Mouse (Mus musculus) lung, embryonic 15.5 days (tissue): ENCODE measurements around the gene Ankib1. TPM values are rescaled to one million over a fixed set of nuclear protein-coding genes. Genes with fewer than 3 reads are reported as not detected.
"Not testable (repeated sequence)": the region's sequence is repeated elsewhere in the genome, so short reads cannot be mapped to it uniquely, and the experiment has no call there.

ENCODE experiments used
- ATAC-seq: fragments of 200-750 bp; cut with Nextera tagmentation; 2 replicates; pipeline ENCODE4 v1.8.0; 2017; ENCODE audit warnings: moderate number of reproducible peaks, borderline replicate concordance; ENCODE audit not compliant: low FRiP score, low TSS enrichment; ENCODE audit errors: extremely low read depth
- H3K27ac ChIP-seq: fragments of 300-500 bp; sonication (generic); 2 replicates; pipeline ENCODE4 v1.5.1; 2015; ENCODE audit warnings: moderate library complexity, mild to moderate bottlenecking, inconsistent platforms
- H3K27me3 ChIP-seq: fragments of 300-500 bp; sonication (generic); 2 replicates; pipeline ENCODE4 v1.6.1; 2015; ENCODE audit warnings: inconsistent platforms
- H3K36me3 ChIP-seq: fragments of 300-500 bp; sonication (generic); 2 replicates; pipeline ENCODE4 v1.6.1; 2015; ENCODE audit warnings: inconsistent platforms
- H3K4me1 ChIP-seq: fragments of 300-500 bp; sonication (generic); 2 replicates; pipeline ENCODE4 v1.6.1; 2015; ENCODE audit warnings: inconsistent platforms
- H3K4me2 ChIP-seq: fragments of 300-500 bp; sonication (generic); 2 replicates; pipeline ENCODE4 v1.6.1; 2015; ENCODE audit warnings: inconsistent platforms, mild to moderate bottlenecking, moderate library complexity
- H3K4me3 ChIP-seq: fragments of 300-500 bp; sonication (generic); 2 replicates; pipeline ENCODE4 v1.5.1; 2015; ENCODE audit warnings: mild to moderate bottlenecking, inconsistent platforms
- H3K9ac ChIP-seq: fragments of 300-500 bp; sonication (generic); 2 replicates; pipeline ENCODE4 v1.6.1; 2015; ENCODE audit warnings: inconsistent platforms
- H3K9me3 ChIP-seq: fragments of 300-500 bp; sonication (generic); 2 replicates; pipeline ENCODE4 v1.6.1; 2016; ENCODE audit warnings: inconsistent platforms
- WGBS: fragments of 180-500 bp; shearing (Covaris S2); methylation state at CpG from one replicate; pipeline ENCODE4 v1.1.7; 2015; 5-methylcytosine and 5-hydroxymethylcytosine counted together
- polyA plus RNA-seq: library from polyadenylated mRNA; unstranded; fragments of >200 nt; fragmentation: Nextera tagmentation; extraction: Ambion mirVana; gene quantifications from 2 replicates; pipeline ENCODE4 v1.2.1, GENCODE M21; 2015

Ankib1 gene
- polyA plus RNA-seq, 1 experiment from 2014 or later, result 9.0 TPM

DNA sequence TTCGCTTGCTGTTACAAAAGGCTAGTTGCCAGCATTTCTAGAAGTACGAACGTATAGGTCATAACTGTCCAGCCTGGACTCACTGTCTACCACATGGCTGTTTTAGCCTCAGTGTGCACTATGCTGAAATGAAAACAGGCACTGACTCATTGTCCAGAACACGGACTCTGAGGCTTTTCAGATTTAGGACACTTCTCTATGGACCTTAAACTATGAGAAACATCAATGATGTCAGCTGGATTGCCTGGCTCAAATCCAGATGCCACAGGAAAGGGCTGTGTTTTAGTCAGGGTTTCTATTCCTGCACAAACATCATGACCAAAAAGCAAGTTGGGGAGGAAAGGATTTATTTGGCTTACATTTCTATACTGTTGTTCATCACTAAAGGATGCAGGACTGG, 15.2 kb downstream of the Ankib1 start:
- no peaks in the 10 kb centered on the region for H3K9me3 ChIP-seq
- H3K27me3 ChIP-seq, result no peaks in the 10 kb centered on the region
- no peaks in the 10 kb centered on the region for H3K36me3 ChIP-seq
- H3K4me1 ChIP-seq, result no peaks in the 10 kb centered on the region
- no peak overlapping the region for H3K9ac ChIP-seq
- no peak overlapping the region for H3K4me3 ChIP-seq
- 73% methylated on average over 4 of the region's 4 CpGs for WGBS
- H3K4me2 ChIP-seq, result no peak overlapping the region
- ATAC-seq, result no peak
- no peak overlapping the region for H3K27ac ChIP-seq

DNA sequence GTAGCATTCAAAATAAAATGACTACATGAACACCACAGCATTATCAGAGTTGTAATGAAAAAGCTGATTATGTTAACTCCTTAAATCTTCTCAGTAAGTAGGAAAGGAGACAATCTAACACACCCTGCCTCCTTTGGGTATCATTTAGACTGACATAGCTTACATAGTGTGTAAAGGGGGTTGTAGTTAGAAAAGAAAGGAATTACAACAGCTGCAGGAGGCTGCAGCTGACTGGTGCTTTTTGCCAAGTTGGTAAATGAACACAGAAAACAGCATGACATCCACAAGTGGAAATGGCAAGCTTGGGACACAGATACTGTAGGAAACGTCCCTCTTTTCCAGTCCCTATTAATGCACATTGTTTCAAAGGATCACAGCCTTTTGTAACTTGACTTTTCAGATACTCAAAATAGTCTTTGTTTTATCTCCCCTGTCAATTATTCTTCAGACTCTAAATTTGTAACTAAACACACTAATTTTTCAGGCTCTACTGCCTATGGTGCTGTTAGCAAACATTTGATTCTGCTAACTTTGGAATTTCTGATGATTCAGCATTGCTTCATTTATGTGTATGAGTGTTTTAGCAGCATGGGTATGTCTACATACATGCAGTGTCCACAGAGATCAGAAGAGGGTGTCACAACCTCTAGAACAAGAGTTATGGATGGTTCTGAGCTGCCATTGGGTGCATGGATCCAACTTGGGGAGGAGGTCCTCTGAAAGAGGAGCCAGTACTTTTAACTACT, 17.8 kb downstream of the Ankib1 start:
- Histone ChIP-seq H3K4me3 (no peak overlapping the region), H3K9ac (no peak overlapping the region), H3K4me2 (no peak overlapping the region), H3K4me1 (no peaks in the 10 kb centered on the region), H3K27me3 (no peaks in the 10 kb centered on the region), H3K9me3 (no peaks in the 10 kb centered on the region), H3K27ac (no peak overlapping the region), H3K36me3 (no peaks in the 10 kb centered on the region)
- WGBS, result 59% methylated on average over 1 of the region's 1 CpGs
- no peak for ATAC-seq

DNA sequence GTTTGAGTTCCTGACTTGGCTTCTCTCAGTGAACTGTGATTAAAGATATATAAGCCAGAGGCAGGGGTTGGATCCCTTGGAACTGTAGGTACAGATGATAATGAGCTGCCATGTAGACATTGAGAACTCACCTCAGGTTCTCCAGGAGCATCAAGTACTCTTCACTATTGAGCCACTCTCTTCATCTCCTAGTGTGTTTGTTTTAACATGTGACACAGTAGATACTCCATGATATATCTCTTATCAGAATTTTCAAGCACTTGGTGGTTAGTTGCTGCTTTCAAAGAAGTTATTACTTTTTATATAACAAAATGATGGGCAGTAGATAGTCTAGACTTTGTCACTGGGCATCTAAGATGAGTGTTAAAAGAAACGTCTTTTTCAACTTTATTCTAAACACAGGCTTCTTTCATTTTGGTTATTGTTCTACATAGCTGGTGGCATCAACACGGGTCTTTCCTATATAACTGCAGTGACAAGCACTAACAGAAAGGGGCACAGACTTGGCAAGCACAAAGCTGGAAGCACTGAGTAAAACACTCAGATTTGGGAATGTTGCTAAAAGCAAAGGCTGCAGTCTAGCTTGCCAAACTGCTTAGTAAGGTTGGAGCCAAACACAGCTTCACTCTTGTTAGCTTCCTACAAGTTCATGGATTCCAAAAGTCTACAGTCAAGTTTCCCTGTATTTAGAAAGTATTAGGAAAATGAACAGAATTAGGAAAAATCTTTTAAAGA, 18.6 kb downstream of the Ankib1 start:
- no peaks in the 10 kb centered on the region for H3K27me3 ChIP-seq
- no peak overlapping the region for H3K4me3 ChIP-seq
- no peaks in the 10 kb centered on the region for H3K36me3 ChIP-seq
- no peak overlapping the region for H3K4me2 ChIP-seq
- H3K9me3 ChIP-seq, result no peaks in the 10 kb centered on the region
- H3K27ac ChIP-seq, result no peak overlapping the region
- WGBS, result 70% methylated on average over 2 of the region's 2 CpGs
- no peak overlapping the region for H3K9ac ChIP-seq
- H3K4me1 ChIP-seq, result no peaks in the 10 kb centered on the region
- no peak for ATAC-seq

DNA sequence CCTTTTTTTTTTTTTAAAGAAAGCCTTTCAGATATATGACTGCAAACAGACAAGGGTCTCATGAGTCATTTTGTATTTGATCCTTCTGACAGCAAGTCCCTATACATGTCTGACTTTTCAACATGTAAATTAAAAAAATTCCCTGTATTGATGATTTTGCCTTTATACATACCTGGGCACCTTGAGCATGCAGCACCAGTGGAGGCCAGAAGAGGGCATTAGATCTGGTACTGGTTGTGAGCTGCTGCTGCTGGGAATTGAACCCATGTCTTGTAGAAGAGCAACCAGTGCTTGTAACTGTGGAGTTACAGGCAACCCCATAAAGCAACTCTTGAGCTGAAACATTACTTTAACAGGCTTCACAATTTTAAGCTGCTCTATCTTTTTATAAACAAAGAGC, 20.1 kb downstream of the Ankib1 start:
- H3K9ac ChIP-seq, result no peak overlapping the region
- H3K9me3 ChIP-seq, result no peaks in the 10 kb centered on the region
- no peak overlapping the region for H3K27ac ChIP-seq
- no peak overlapping the region for H3K4me2 ChIP-seq
- H3K36me3 ChIP-seq, result no peaks in the 10 kb centered on the region
- no peaks in the 10 kb centered on the region for H3K4me1 ChIP-seq
- H3K27me3 ChIP-seq, result no peaks in the 10 kb centered on the region
- H3K4me3 ChIP-seq, result no peak overlapping the region
- no peak for ATAC-seq

DNA sequence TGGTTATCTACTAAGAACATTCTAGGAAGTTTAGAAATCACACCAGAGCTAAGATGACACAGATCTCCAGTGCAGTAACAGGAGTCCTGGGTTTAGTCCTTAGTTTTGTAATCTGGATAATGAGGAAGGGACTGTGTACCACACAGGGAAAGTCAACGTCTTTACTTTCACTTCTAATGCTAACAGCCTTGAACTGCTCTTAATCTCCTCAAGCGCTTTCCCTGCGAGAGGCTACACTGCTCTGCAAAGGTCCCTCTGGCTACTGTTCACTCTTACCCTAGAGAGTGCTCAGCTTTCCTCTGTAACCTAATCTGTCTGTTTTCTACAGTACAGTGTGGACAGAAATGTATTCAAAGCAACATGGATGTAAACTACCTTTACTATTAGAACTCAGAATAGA, 30.7 kb downstream of the Ankib1 start:
- Histone ChIP-seq H3K4me3 (no peak overlapping the region), H3K36me3 (0 out of 2 replicates have a peak, but pooled peaks cover 3% of the 10 kb centered on the region), H3K9me3 (no peaks in the 10 kb centered on the region), H3K9ac (no peak overlapping the region), H3K27ac (no peak overlapping the region), H3K4me2 (no peak overlapping the region), H3K27me3 (no peaks in the 10 kb centered on the region), H3K4me1 (no peaks in the 10 kb centered on the region)
- no peak for ATAC-seq
- 55% methylated on average over 3 of the region's 3 CpGs for WGBS

DNA sequence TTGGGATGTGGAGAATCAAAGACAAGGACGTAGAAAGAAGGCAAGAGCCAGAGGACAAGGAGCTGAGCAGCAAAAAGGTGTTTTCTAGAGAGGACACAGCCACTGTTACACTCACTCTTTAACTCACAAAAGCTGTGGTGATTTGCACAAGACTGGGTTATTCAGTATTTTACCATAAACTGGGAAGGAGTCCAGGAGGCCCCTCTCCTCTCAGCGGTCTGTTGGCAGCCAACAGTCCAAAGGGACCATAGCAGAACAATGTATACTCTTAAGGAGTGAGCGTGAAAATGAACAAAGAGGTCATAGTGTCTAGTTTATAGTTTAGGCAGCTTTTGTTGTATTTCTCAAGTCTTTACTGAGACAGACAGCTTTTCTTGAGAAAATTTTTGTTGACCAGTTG, 31.2 kb downstream of the Ankib1 start:
- WGBS, result 74% methylated on average over 3 of the region's 3 CpGs
- Histone ChIP-seq H3K4me3 (no peak overlapping the region), H3K4me2 (no peak overlapping the region)

DNA sequence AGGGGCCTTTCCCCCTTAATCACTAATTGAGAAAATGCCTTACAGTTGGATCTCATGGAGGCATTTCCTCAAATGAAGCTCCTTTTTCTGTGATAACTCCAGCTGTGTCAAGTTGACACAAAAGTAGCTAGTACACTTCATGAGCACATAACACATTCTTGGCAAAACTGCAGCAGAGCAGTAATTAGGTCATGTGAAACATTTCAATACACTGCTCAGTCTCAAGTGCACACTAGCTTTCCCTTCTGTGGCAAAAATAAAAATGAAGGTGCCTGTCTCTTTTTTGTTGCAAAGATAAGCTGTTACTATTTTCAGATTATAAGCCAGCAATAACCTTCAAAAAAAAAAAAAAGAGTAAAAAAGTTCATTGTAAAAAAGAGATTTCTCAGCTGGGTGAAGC, 52.2 kb downstream of the Ankib1 start:
- H3K36me3 ChIP-seq, H3K4me3 ChIP-seq, H3K27ac ChIP-seq, H3K9ac ChIP-seq, H3K4me2 ChIP-seq, H3K9me3 ChIP-seq, H3K27me3 ChIP-seq, H3K4me1 ChIP-seq, ATAC-seq: not testable (repeated sequence)

More for the DNA sequence above, 31.2 kb downstream of the Ankib1 start:
- no peak for ATAC-seq
- no peaks in the 10 kb centered on the region for H3K4me1 ChIP-seq
- no peaks in the 10 kb centered on the region for H3K27me3 ChIP-seq
- H3K36me3 ChIP-seq, result 0 out of 2 replicates have a peak, but pooled peaks cover 3% of the 10 kb centered on the region
- H3K9me3 ChIP-seq, result no peaks in the 10 kb centered on the region
- no peak overlapping the region for H3K9ac ChIP-seq
- no peak overlapping the region for H3K27ac ChIP-seq

DNA sequence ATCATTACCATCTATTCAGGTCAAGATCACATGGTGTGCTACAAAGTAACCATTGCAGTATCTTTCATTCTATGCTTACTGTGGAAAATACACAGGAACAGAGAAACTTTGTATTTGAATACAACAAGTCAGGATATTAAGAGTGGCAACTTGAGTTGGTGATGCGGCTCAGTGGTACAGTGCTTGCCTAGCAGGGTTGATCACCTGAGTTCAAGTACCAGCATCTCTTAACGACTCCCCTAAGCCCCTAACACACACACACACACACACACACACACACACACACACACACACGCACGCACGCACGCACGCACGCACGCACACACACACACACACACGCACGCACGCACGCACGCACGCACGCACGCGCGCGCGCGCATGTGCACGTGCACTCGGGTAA, 69.9 kb downstream of the Ankib1 start:
- not testable (repeated sequence) for H3K9ac ChIP-seq, H3K36me3 ChIP-seq, H3K27ac ChIP-seq, H3K4me1 ChIP-seq, H3K4me2 ChIP-seq, ATAC-seq, H3K27me3 ChIP-seq, H3K4me3 ChIP-seq, H3K9me3 ChIP-seq
- 88% methylated on average over 24 of the region's 24 CpGs for WGBS

DNA sequence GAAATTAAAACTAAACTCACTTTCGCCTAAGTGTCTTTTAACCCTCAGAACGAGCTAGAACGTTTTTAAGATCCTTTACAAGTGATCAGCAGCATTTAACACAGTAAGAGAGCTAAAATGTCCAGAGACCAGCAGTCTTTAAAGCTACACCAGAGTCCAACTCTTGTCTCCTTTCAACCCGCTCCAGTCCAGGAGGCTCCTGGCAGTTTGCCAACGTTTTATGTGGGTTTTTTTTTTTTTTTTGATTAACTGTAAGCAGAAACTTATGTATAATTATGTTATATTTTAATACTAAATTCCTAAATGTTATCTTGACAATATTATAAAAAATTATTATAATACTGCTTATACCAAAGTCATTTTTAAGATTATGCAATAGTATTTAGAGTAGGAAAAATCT, 73.9 kb downstream of the Ankib1 start:
- Histone ChIP-seq H3K4me3 (no peak overlapping the region), H3K4me1 (no peaks in the 10 kb centered on the region), H3K36me3 (peaks cover 6% of the 10 kb centered on the region), H3K27ac (no peak overlapping the region), H3K4me2 (no peak overlapping the region), H3K27me3 (no peaks in the 10 kb centered on the region), H3K9me3 (no peaks in the 10 kb centered on the region), H3K9ac (no peak overlapping the region)
- ATAC-seq, result no peak
- WGBS, result 57% methylated on average over 5 of the region's 5 CpGs

DNA sequence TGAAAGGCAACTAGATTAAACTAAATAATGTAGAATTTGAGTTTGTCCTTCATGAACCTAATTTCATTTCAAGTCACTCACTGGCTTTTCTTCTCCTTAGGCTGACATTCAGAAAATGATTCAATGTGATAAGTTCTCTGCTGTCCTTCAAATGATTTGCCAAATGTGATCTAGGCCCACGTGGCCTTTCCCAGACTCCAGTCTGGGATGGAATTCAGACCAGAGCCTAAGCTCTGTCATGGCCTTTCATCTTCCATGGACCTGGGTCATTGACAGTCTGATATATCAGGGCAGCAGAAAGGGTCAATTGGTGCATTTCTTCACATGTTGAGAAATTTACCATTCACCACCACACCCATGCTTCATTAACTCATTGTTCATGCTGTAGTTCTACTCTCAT, 77.2 kb downstream of the Ankib1 start:
- Histone ChIP-seq H3K4me3 (no peak overlapping the region), H3K4me2 (no peak overlapping the region), H3K9me3 (no peaks in the 10 kb centered on the region), H3K9ac (no peak overlapping the region), H3K36me3 (peaks cover 10% of the 10 kb centered on the region), H3K27me3 (no peaks in the 10 kb centered on the region), H3K4me1 (no peaks in the 10 kb centered on the region), H3K27ac (no peak overlapping the region)
- WGBS, result 93% methylated on average over 1 of the region's 1 CpGs
- no peak for ATAC-seq

DNA sequence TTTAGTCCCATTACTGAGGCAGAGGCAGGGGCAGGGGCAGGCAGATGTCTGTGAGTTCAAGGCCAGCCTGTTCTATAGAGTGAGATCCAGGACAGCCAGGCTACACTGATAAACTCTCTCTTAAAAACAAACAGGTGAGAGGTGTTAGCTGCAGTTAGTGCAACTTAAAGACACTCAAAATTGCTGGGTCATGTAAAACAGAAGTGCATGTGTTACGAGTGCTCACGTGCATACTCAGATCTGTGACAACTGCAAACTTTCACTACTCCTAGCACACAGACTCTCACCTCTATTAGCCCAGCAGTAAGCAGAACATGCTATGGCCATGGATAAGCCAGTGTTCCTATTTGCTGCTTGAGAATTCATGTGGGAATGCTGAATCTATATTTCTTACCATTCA, 79.3 kb downstream of the Ankib1 start:
- Histone ChIP-seq H3K9ac (no peak overlapping the region), H3K9me3 (no peaks in the 10 kb centered on the region), H3K36me3 (peaks cover 10% of the 10 kb centered on the region), H3K27me3 (no peaks in the 10 kb centered on the region), H3K4me3 (no peak overlapping the region), H3K4me2 (no peak overlapping the region), H3K27ac (no peak overlapping the region), H3K4me1 (no peaks in the 10 kb centered on the region)
- 81% methylated on average over 2 of the region's 2 CpGs for WGBS
- ATAC-seq, result no peak

DNA sequence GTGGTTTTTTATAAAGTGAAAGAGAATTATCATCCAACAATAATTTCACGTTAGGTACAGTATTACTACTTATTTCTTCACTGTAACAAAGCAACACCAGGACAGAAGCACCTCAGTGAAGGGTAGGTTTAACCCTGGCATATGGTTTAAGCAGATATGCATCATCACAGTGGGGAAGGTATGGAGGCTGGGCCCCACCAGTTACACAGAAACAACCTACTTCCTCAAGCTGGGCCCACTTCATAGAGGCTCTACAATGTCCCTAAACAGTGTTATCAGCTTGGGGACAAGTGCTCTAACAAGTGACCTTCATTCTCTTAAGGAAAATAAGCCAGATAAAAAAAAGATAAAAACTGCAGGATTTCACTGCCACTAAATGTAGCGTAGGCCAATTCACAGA, 79.9 kb downstream of the Ankib1 start:
- Histone ChIP-seq H3K9ac (no peak overlapping the region), H3K4me2 (no peak overlapping the region), H3K9me3 (no peaks in the 10 kb centered on the region), H3K36me3 (peaks cover 10% of the 10 kb centered on the region), H3K27me3 (no peaks in the 10 kb centered on the region), H3K27ac (no peak overlapping the region), H3K4me3 (no peak overlapping the region), H3K4me1 (no peaks in the 10 kb centered on the region)
- WGBS, result 88% methylated on average over 2 of the region's 2 CpGs
- no peak for ATAC-seq
